Mouse (Mus musculus) intestine, embryonic 16.5 days (tissue): ENCODE data around the gene Trak1. TPM values are rescaled to one million over a fixed set of nuclear protein-coding genes. Genes with fewer than 3 reads are reported as not detected.
A peak's percentile ranks its signal among the peaks of the same experiment; 100 is the strongest.

Experiments
- ATAC-seq: fragments of 200-750 bp; cut with Nextera tagmentation; 2 replicates; pipeline ENCODE4 v1.8.0; 2017; ENCODE audit warnings: moderate TSS enrichment, moderate library complexity
- H3K27ac ChIP-seq: fragments of 300-500 bp; sonication (generic); 2 replicates; pipeline ENCODE4 v1.5.1; 2014; ENCODE audit warnings: mild to moderate bottlenecking, low read length
- H3K27me3 ChIP-seq: fragments of 300-500 bp; sonication (generic); replicated peaks from 2 replicates; pipeline ENCODE4 v1.6.1; 2014; ENCODE audit warnings: low read length, control low read depth, mixed read lengths; ENCODE audit not compliant: control insufficient read depth, insufficient read depth
- H3K36me3 ChIP-seq: fragments of 300-500 bp; sonication (generic); 2 replicates; pipeline ENCODE4 v1.6.1; 2014; ENCODE audit warnings: low read length, control low read depth; ENCODE audit not compliant: control insufficient read depth, insufficient read depth
- H3K4me1 ChIP-seq: fragments of 300-500 bp; sonication (generic); 2 replicates; pipeline ENCODE4 v1.6.1; 2014; ENCODE audit warnings: low read length, control low read depth, mixed read lengths; ENCODE audit not compliant: control insufficient read depth, insufficient read depth
- H3K4me2 ChIP-seq: fragments of 300-500 bp; sonication (generic); 2 replicates; pipeline ENCODE4 v1.6.1; 2014; ENCODE audit warnings: low read depth, low read length, control low read depth
- H3K4me3 ChIP-seq: fragments of 300-500 bp; sonication (generic); 2 replicates; pipeline ENCODE4 v1.5.1; 2014; ENCODE audit warnings: mild to moderate bottlenecking, low read length
- H3K9ac ChIP-seq: fragments of 300-500 bp; sonication (generic); 2 replicates; pipeline ENCODE4 v1.6.1; 2014; ENCODE audit warnings: low read depth, low read length
- H3K9me3 ChIP-seq: fragments of 300-500 bp; sonication (generic); 2 replicates; pipeline ENCODE4 v1.6.1; 2016; ENCODE audit warnings: low read length, control low read depth; ENCODE audit not compliant: control insufficient read depth
- WGBS: fragments of 180-500 bp; shearing (Covaris S2); extraction: QIAGEN DNeasy Blood & Tissue Kit; methylation state at CpG from one replicate; pipeline ENCODE4 v1.1.7; 2014; 5-methylcytosine and 5-hydroxymethylcytosine counted together
- polyA plus RNA-seq: library from polyadenylated mRNA; unstranded; fragments of >200 nt; fragmentation: Nextera tagmentation; extraction: Ambion mirVana; gene quantifications from 2 replicates; pipeline ENCODE4 v1.2.1, GENCODE M21; 2015

Trak1 gene
- polyA plus RNA-seq, 1 experiment from 2014 or later = 21.7 TPM

GRCm38 (mm10) chr9:121301041-121301920 is 4.0 kb downstream of the Trak1 start:
- WGBS = 74% methylated on average over 22 of the region's 22 CpGs
- no peak overlapping the region for H3K4me3 ChIP-seq
- no peak overlapping the region for H3K4me2 ChIP-seq
- 0 out of 2 replicates have a peak, but pooled peaks cover 3% of the 10 kb centered on the region for H3K27me3 ChIP-seq
- no peaks in the 10 kb centered on the region for H3K9me3 ChIP-seq
- ATAC-seq = no peak
- H3K36me3 ChIP-seq = no peaks in the 10 kb centered on the region
- H3K27ac ChIP-seq = peak overlapping the region; percentile 49; the same call in 1 of the 2 replicates
- no peak overlapping the region for H3K9ac ChIP-seq
- peaks cover 59% of the 10 kb centered on the region for H3K4me1 ChIP-seq

- Histone ChIP-seq H3K4me1 (peaks cover 55% of the 10 kb centered on the region), H3K4me2 (no peak overlapping the region), H3K27me3 (no peaks in the 10 kb centered on the region), H3K36me3 (no peaks in the 10 kb centered on the region), H3K27ac (no peak overlapping the region), H3K4me3 (no peak overlapping the region), H3K9ac (no peak overlapping the region), H3K9me3 (no peaks in the 10 kb centered on the region)
- no peak for ATAC-seq
- 85% methylated on average over 7 of the region's 8 CpGs for WGBS
Measured at GRCm38 (mm10) chr9:121302543-121302942, 5.2 kb downstream of the Trak1 start.

- no peak overlapping the region for H3K9ac ChIP-seq
- ATAC-seq = no peak
- H3K4me2 ChIP-seq = no peak overlapping the region
- H3K4me1 ChIP-seq = peaks cover 55% of the 10 kb centered on the region
- H3K36me3 ChIP-seq = no peaks in the 10 kb centered on the region
- WGBS = 58% methylated on average over 6 of the region's 6 CpGs
- no peak overlapping the region for H3K27ac ChIP-seq
- no peaks in the 10 kb centered on the region for H3K27me3 ChIP-seq
- no peak overlapping the region for H3K4me3 ChIP-seq
- H3K9me3 ChIP-seq = no peaks in the 10 kb centered on the region
Measured at GRCm38 (mm10) chr9:121303086-121303485, 5.8 kb downstream of the Trak1 start.

GRCm38 (mm10) chr9:121303748-121304147 is 6.4 kb downstream of the Trak1 start:
- Histone ChIP-seq H3K36me3 (no peaks in the 10 kb centered on the region), H3K27me3 (no peaks in the 10 kb centered on the region), H3K4me1 (peaks cover 48% of the 10 kb centered on the region), H3K4me2 (no peak overlapping the region), H3K9me3 (no peaks in the 10 kb centered on the region), H3K27ac (no peak overlapping the region), H3K4me3 (no peak overlapping the region), H3K9ac (no peak overlapping the region)
- no peak for ATAC-seq
- WGBS = 53% methylated on average over 9 of the region's 9 CpGs

GRCm38 (mm10) chr9:121304520-121304919 is 7.2 kb downstream of the Trak1 start:
- Histone ChIP-seq H3K9me3 (no peaks in the 10 kb centered on the region), H3K27me3 (no peaks in the 10 kb centered on the region), H3K4me3 (no peak overlapping the region), H3K36me3 (no peaks in the 10 kb centered on the region), H3K4me2 (no peak overlapping the region), H3K4me1 (peaks cover 41% of the 10 kb centered on the region), H3K27ac (no peak overlapping the region), H3K9ac (no peak overlapping the region)
- WGBS = 79% methylated on average over 10 of the region's 10 CpGs
- no peak for ATAC-seq

GRCm38 (mm10) chr9:121305456-121305855 is 8.2 kb downstream of the Trak1 start:
- H3K9ac ChIP-seq = no peak overlapping the region
- no peaks in the 10 kb centered on the region for H3K27me3 ChIP-seq
- no peaks in the 10 kb centered on the region for H3K9me3 ChIP-seq
- peaks cover 32% of the 10 kb centered on the region for H3K4me1 ChIP-seq
- H3K36me3 ChIP-seq = no peaks in the 10 kb centered on the region
- no peak overlapping the region for H3K4me3 ChIP-seq
- no peak overlapping the region for H3K27ac ChIP-seq
- WGBS = 94% methylated on average over 4 of the region's 4 CpGs
- no peak overlapping the region for H3K4me2 ChIP-seq
- ATAC-seq = no peak

GRCm38 (mm10) chr9:121309287-121309686 is 12.0 kb downstream of the Trak1 start:
- Histone ChIP-seq H3K4me2 (no peak overlapping the region), H3K9me3 (no peaks in the 10 kb centered on the region), H3K4me3 (no peak overlapping the region), H3K27me3 (no peaks in the 10 kb centered on the region), H3K4me1 (peaks cover 25% of the 10 kb centered on the region), H3K9ac (no peak overlapping the region), H3K27ac (no peak overlapping the region), H3K36me3 (no peaks in the 10 kb centered on the region)
- 59% methylated on average over 4 of the region's 4 CpGs for WGBS
- no peak for ATAC-seq

GRCm38 (mm10) chr9:121310501-121310900 is 13.2 kb downstream of the Trak1 start:
- Histone ChIP-seq H3K4me1 (peaks cover 34% of the 10 kb centered on the region), H3K9me3 (no peaks in the 10 kb centered on the region), H3K4me3 (no peak overlapping the region), H3K36me3 (no peaks in the 10 kb centered on the region), H3K27me3 (no peaks in the 10 kb centered on the region), H3K27ac (no peak overlapping the region), H3K4me2 (no peak overlapping the region), H3K9ac (no peak overlapping the region)
- WGBS = 77% methylated on average over 7 of the region's 7 CpGs
- no peak for ATAC-seq

GRCm38 (mm10) chr9:121311846-121312236 is 14.5 kb downstream of the Trak1 start:
- Histone ChIP-seq H3K36me3 (no peaks in the 10 kb centered on the region), H3K27me3 (no peaks in the 10 kb centered on the region), H3K4me2 (peak overlapping the region; percentile 18; the same call in 1 of the 2 replicates), H3K9ac (no peak overlapping the region), H3K27ac (peak overlapping the region; percentile 57), H3K4me3 (no peak overlapping the region), H3K4me1 (peaks cover 47% of the 10 kb centered on the region), H3K9me3 (no peaks in the 10 kb centered on the region)
- 60% methylated on average over 6 of the region's 6 CpGs for WGBS
- ATAC-seq = no peak
